Mouse (Mus musculus): ENCODE results near the gene Sez6l2.
A peak's percentile ranks its signal among the peaks of the same experiment; 100 is the strongest.

The Sez6l2 gene

GRCm38 (mm10) chr7:127008239-127009019 lies 58.1 kb downstream of the Sez6l2 start:
- DNase-seq (ENCODE audit: low read depth, low spot score): no peak

GRCm38 (mm10) chr7:127009307-127010085 lies 59.1 kb downstream of the Sez6l2 start:
- no peak for DNase-seq (ENCODE audit: low read depth, low spot score)

- no peak for DNase-seq (ENCODE audit: low read depth, low spot score)
These were observed 60.7 kb downstream of the Sez6l2 start for GRCm38 (mm10) chr7:127011051-127011450.

- DNase-seq (ENCODE audit: low read depth, low spot score): no peak
These were observed 61.4 kb downstream of the Sez6l2 start for GRCm38 (mm10) chr7:127011717-127012116.

- DNase-seq (ENCODE audit: low read depth, low spot score): no peak
These were observed 62.0 kb downstream of the Sez6l2 start for GRCm38 (mm10) chr7:127012374-127012773.

- no peak for DNase-seq (ENCODE audit: low read depth, low spot score)
These were observed 62.5 kb downstream of the Sez6l2 start for GRCm38 (mm10) chr7:127012845-127013244.

- DNase-seq (ENCODE audit: low read depth, low spot score): no peak
These were observed 63.0 kb downstream of the Sez6l2 start for GRCm38 (mm10) chr7:127013385-127013784.

- peak; percentile 84 for DNase-seq (ENCODE audit: low read depth, low spot score)
These were observed 64.0 kb downstream of the Sez6l2 start, which contains the start of gene Mvp for GRCm38 (mm10) chr7:127014320-127014719. Gene Mvp, minus strand, starts transcription at chr7:127014621.

- no peak for DNase-seq (ENCODE audit: low read depth, low spot score)
These were observed 64.6 kb downstream of the Sez6l2 start for GRCm38 (mm10) chr7:127014993-127015392.

GRCm38 (mm10) chr7:127016081-127016480 lies 65.7 kb downstream of the Sez6l2 start:
- DNase-seq (ENCODE audit: low read depth, low spot score): peak; percentile 38

- no peak for DNase-seq (ENCODE audit: low read depth, low spot score)
These were observed 65.9 kb downstream of the Sez6l2 start, which contains the start of gene Pagr1b for GRCm38 (mm10) chr7:127016481-127016485. Gene Pagr1b, minus strand, starts transcription at chr7:127016484.

- DNase-seq (ENCODE audit: low read depth, low spot score): no peak
These were observed 66.1 kb downstream of the Sez6l2 start for GRCm38 (mm10) chr7:127016486-127016938.

- peak; percentile 100 for DNase-seq (ENCODE audit: low read depth, low spot score)
These were observed 66.9 kb downstream of the Sez6l2 start, which contains the start of gene Pagr1a for GRCm38 (mm10) chr7:127016971-127017949. Gene Pagr1a, minus strand, starts transcription at chr7:127017352.

- DNase-seq (ENCODE audit: low read depth, low spot score): no peak
These were observed 67.6 kb downstream of the Sez6l2 start for GRCm38 (mm10) chr7:127017950-127018345.

- no peak for DNase-seq (ENCODE audit: low read depth, low spot score)
These were observed 68.3 kb downstream of the Sez6l2 start for GRCm38 (mm10) chr7:127018416-127019305.

- DNase-seq (ENCODE audit: low read depth, low spot score): no peak
These were observed 69.1 kb downstream of the Sez6l2 start for GRCm38 (mm10) chr7:127019306-127019960.

GRCm38 (mm10) chr7:127020031-127020430 lies 69.7 kb downstream of the Sez6l2 start:
- no peak for DNase-seq (ENCODE audit: low read depth, low spot score)
